Mouse (Mus musculus) layer of hippocampus, postnatal 36 days (tissue): Measurements from ENCODE around the gene Col20a1. TPM values are rescaled to one million over a fixed set of nuclear protein-coding genes. Genes with fewer than 3 reads are reported as not detected.

ENCODE experiments used
- DNase-seq, 2 experiments: peaks; one replicate each; pipeline ENCODE4 v3.0.0; 2022
- total RNA-seq, 2 experiments: library from RNA; stranded (reverse); gene quantifications; 2 replicates each; pipeline ENCODE4 v1.2.3; 2021

Gene Col20a1
- total RNA-seq, 2 experiments from 2014 or later, result 2.5 to 3.2 TPM

- no peak for DNase-seq
These were observed 9.1 kb downstream of the Col20a1 start for GRCm38 (mm10) chr2:180995457-180995856.

DNA sequence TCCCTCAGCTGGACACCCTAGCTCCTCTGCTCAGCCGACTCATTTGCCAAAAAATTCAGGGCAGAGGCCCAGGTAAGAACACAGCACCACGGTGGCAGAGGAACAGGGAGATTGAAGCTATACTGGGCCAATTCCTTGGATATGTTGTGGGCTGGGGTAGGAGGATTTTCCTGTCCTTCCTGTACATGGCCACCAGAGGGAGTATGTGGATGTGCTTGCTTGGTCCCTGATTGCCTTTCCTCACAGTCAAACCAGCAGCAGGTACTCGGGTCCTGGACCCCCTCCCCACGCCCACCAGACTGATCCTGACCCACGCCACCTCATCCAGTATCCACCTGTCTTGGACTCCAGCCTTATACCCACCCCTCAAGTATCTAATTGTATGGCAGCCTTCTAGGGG, 10.1 kb downstream of the Col20a1 start:
- peak; percentile 37 to 62 for DNase-seq

- DNase-seq, result peak in 1 of 2 experiments; percentile 23
These were observed 10.6 kb downstream of the Col20a1 start for GRCm38 (mm10) chr2:180996905-180997304.

DNA sequence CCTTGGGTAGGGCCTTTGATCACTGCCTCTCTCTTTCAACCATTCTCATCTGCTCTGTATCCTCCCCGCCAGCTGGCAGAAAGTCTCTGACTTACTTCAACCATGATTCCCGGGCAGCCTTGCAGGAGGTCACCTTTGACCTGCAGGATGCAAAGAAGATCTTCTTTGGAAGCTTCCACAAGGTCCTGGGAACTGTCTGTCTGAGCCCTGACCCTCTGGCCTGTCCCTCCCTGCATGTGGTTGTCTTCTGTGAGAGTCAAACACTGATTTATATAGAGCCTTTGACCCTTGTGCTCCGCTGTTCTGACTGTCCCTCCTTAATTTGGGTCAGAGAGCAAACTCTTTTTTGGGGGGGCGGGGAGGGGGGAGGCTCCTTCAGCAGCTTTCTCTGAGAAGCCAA, 20.7 kb downstream of the Col20a1 start:
- DNase-seq, result no peak

DNA sequence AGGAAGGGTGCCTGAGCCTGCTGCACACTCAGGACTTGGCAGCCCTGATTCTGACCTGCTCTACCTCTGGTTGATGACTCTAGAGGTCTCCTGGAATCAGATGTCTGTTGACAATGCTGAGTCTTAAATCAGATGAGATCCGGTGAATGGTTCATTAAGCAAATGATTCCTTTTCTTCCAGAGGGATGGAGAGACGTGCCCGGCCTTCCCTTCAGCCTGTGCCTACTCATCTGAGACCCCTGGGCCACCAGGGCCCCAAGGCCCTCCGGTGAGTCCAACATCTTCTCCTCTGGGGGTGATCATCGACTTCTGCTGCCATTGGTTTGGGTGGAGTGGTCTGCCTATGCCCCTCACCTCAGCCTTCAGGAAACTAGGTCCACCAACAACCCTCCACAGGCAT, 22.0 kb downstream of the Col20a1 start:
- no peak for DNase-seq

GRCm38 (mm10) chr2:181031406-181031934, 45.1 kb downstream of the Col20a1 start:
- peak in 1 of 2 experiments; percentile 45 for DNase-seq

DNA sequence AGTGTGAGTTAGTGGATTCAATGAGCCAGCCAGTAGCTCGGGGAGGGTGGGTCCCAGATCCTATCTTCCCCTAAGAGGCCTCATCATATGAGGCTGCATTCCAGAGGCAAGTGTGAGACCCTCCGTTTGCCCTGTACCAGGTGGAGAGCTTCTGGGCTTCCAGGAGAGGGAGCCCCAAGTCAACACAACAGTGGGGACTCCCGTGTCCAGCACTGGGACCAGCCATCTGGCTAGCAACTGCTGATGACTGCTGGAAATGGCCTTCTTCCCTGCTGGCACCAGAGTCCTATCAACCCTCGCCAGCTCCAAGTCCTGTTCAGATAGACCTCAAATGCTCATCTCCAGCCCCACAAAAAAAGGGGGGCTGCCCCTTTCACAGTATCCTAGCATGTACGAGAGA, 46.1 kb downstream of the Col20a1 start:
- peak; percentile 44 to 50 for DNase-seq

- no peak for DNase-seq
These were observed 47.0 kb downstream of the Col20a1 start for GRCm38 (mm10) chr2:181033310-181033709.

GRCm38 (mm10) chr2:181035186-181035585, 48.9 kb downstream of the Col20a1 start:
- no peak for DNase-seq

GRCm38 (mm10) chr2:181036561-181036960, 50.2 kb downstream of the Col20a1 start:
- no peak for DNase-seq

DNA sequence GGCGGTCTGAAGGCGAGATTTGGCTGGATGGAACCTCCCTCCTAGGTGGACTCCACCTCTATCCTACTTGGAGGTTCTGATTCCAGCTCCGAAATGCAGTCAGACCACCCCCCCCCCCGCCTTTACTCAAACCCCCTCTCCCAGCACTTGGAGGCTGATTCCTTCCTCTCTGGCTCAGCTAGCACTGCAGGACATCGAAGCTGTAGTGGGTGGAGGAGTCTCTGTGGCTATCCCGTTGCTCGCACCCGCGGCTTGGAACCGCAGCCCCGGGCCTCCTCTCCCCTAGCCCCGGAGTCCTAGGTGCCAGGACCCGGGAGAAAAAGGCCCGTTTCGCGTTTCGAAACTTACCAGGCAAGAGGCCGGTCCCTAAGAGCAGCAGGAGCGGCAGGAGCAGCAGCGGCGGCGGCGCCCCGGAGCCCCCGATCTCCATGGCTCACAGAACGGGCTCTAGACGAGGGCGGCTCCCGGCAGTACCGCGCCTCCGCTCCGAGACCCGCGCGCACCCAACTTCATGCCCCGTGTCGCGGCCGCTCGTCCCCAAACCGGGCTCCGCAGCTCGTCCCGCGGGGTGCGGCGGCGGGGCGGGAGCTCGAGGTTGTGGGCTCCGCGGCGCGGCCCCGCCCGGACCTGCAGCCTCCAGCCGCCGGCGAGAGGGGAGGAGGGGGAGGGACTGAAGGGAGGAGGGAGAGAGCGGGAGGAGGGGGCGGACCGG, 52.5 kb downstream of the Col20a1 start:
- DNase-seq, result no peak

GRCm38 (mm10) chr2:181039356-181039680, 53.0 kb downstream of the Col20a1 start:
- no peak for DNase-seq

DNA sequence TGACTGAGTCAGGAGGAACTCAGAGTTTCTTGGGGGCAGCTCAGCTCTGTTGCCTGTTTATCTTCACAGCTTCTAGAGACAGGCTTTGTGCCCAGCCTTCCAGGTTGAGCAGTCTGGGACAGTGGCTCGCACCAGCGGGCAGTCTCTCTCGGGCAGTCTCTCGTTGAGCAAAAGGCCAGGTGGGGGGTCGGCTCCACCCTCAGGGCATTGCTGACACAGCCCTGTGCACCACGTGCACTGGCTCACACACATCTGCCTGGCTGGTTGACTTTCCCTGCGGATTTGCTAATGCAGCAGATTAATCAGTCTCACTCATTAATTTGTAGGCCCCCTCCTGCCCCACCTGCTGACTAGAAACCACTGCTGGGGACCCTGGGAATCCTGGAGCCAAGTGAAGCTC, 55.6 kb downstream of the Col20a1 start:
- no peak for DNase-seq

GRCm38 (mm10) chr2:181042376-181042775, 56.0 kb downstream of the Col20a1 start:
- DNase-seq, result no peak

GRCm38 (mm10) chr2:181043437-181043836, 57.1 kb downstream of the Col20a1 start, which contains the start of gene Chrna4:
TSS of gene Chrna4 (minus strand) at chr2:181043546.
- DNase-seq, result no peak

- no peak for DNase-seq
These were observed 57.7 kb downstream of the Col20a1 start for GRCm38 (mm10) chr2:181044001-181044400.

- DNase-seq, result no peak
These were observed 62.1 kb downstream of the Col20a1 start for GRCm38 (mm10) chr2:181048252-181048945.

- no peak for DNase-seq
These were observed 62.7 kb downstream of the Col20a1 start for GRCm38 (mm10) chr2:181048986-181049385.

GRCm38 (mm10) chr2:181052171-181052570, 65.8 kb downstream of the Col20a1 start:
- DNase-seq, result no peak

- no peak for DNase-seq
These were observed 71.0 kb downstream of the Col20a1 start for GRCm38 (mm10) chr2:181057341-181057740.

- DNase-seq, result no peak
These were observed 71.9 kb downstream of the Col20a1 start for GRCm38 (mm10) chr2:181058193-181058592.

DNA sequence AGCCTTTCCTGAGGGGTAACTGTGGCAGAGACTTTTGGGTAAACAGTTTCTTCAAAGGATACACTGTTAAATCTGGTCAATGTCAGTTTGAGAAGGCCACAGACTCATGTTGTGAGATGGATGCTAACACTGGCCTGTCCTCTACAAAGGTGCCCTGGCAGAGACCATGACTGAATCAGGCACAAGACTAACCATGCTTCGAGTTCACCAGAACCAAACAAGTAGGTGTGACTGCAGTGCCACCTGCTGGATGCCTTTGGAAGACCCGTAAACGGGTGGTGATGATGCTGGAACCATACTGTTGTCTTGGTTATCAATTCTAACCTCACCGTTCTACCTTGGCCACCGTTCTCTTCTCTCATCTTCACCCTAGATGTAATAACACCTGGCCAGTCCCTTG, 73.8 kb downstream of the Col20a1 start:
- DNase-seq, result peak; percentile 76 to 83

- DNase-seq, result no peak
These were observed 79.5 kb downstream of the Col20a1 start for GRCm38 (mm10) chr2:181065827-181066226.
